Mouse (Mus musculus) megakaryocyte, embryonic 14.5 days (primary cell): ENCODE data around the gene Arhgap42.

Experiments used
- FLI1 ChIP-seq: IDR thresholded peaks from 2 replicates; pipeline ENCODE4 v1.6.1; 2012; ENCODE audit warnings: low read length, inconsistent platforms, mixed read lengths
- GATA1 ChIP-seq: IDR thresholded peaks from 3 replicates; pipeline ENCODE4 v1.6.1; 2012; ENCODE audit warnings: mixed read lengths, low read length, inconsistent platforms, borderline replicate concordance

- TF ChIP-seq GATA1: no peak
- no peak for TF ChIP-seq FLI1
Measured at GRCm38 (mm10) chr9:8964512-8965133, 274.3 kb downstream of the Arhgap42 start.
